10 mouse cellular contexts compared by ENCODE assay signal in genomic region chr5:135933222-135933899, GRCm38 (mm10). TPM values are rescaled to one million over a fixed set of nuclear protein-coding genes. Genes with fewer than 3 reads are reported as not detected.
DNase-seq lines count a peak whose midpoint lies in the region; ATAC-seq and TF ChIP-seq lines count a peak whose summit lies in the region.
"Had no signal": no experiment of that assay in that cellular context is flagged by ENCODE, and none has a peak within 500 bp of the region (broad histone marks: within the 10 kb centered on the region; RNA-seq: fewer than 3 reads in every experiment).

No protein-coding gene starts in this region.

- intact Hi-C loops in heart, postnatal 36 days (cut with DNase I) = no loop called here
- intact Hi-C loops in left cerebral cortex, postnatal 4 days (cut with DNase I) = no loop called here

- no peak for DNase-seq in heart, postnatal 36 days
- no peak for DNase-seq in liver, postnatal 0 days
- DNase-seq in frontal cortex, postnatal 25 days (ENCODE audit: low spot score in 2 of 2) = no peak
- DNase-seq in adrenal gland, postnatal 14 days = no peak
- no peak for DNase-seq in left cerebral cortex, postnatal 4 days

- H3K27ac ChIP-seq in heart, embryonic 11.5 days (ENCODE audit: low read depth, low read length) = peak overlapping the region; percentile 98
- no peak overlapping the region for H3K27ac ChIP-seq in ES-Bruce4 (ENCODE audit: insufficient read depth, low read length)
- H3K27ac ChIP-seq in forebrain, embryonic 16.5 days (ENCODE audit: low read length) = peak overlapping the region; percentile 98
- peak overlapping the region; percentile 98 for H3K27ac ChIP-seq in liver, postnatal 0 days (ENCODE audit: low read depth)

- 12% methylated on average over 12 of the region's 12 CpGs for WGBS in heart, embryonic 11.5 days (ENCODE audit: insufficient replicate concordance)
- WGBS in forebrain, embryonic 16.5 days = 4% methylated on average over 11 of the region's 12 CpGs
- WGBS in liver, postnatal 0 days (ENCODE audit: insufficient replicate concordance) = 8% methylated on average over 12 of the region's 12 CpGs

- H3K27me3 ChIP-seq in heart, embryonic 11.5 days (ENCODE audit: control insufficient read depth, insufficient read depth, low read length) = no peaks in the 10 kb centered on the region
- H3K27me3 ChIP-seq in ES-Bruce4 (ENCODE audit: control insufficient read depth, insufficient read depth, low read length, poor library complexity, severe bottlenecking) = no peaks in the 10 kb centered on the region
- H3K27me3 ChIP-seq in forebrain, embryonic 16.5 days (replicated peaks; ENCODE audit: control insufficient read depth, insufficient read depth, low read length) = no peaks in the 10 kb centered on the region
- no peaks in the 10 kb centered on the region for H3K27me3 ChIP-seq in liver, postnatal 0 days (ENCODE audit: insufficient read depth, low read length)
- H3K27me3 ChIP-seq: Patski had no signal

- TF ChIP-seq POLR2A in ES-Bruce4 (IDR thresholded peaks at IDR 0.05; ENCODE audit: insufficient read depth, low read length) = no peak

- H3K4me1 ChIP-seq in heart, embryonic 11.5 days (ENCODE audit: control insufficient read depth, insufficient read depth, low read length) = peaks cover 8% of the 10 kb centered on the region; the same call in 1 of the 2 replicates
- peaks cover 2% of the 10 kb centered on the region for H3K4me1 ChIP-seq in ES-Bruce4 (ENCODE audit: control insufficient read depth, insufficient read depth, low read length)
- peaks cover 39% of the 10 kb centered on the region for H3K4me1 ChIP-seq in forebrain, embryonic 16.5 days (replicated peaks; ENCODE audit: control insufficient read depth, insufficient read depth, low read length)
- H3K4me1 ChIP-seq in liver, postnatal 0 days (ENCODE audit: insufficient read depth) = peaks cover 15% of the 10 kb centered on the region

- peak overlapping the region; percentile 79 for H3K4me2 ChIP-seq in heart, embryonic 11.5 days
- peak overlapping the region; percentile 47 for H3K4me2 ChIP-seq in forebrain, embryonic 16.5 days (ENCODE audit: low read length)
- peak overlapping the region; percentile 76 for H3K4me2 ChIP-seq in liver, postnatal 0 days (ENCODE audit: low read depth, low read length)

- peak overlapping the region; percentile 97 for H3K9ac ChIP-seq in heart, embryonic 11.5 days (ENCODE audit: low read depth, low read length)
- H3K9ac ChIP-seq in ES-Bruce4 (ENCODE audit: low read depth, poor library complexity, severe bottlenecking) = peak overlapping the region; percentile 95
- H3K9ac ChIP-seq in forebrain, embryonic 16.5 days (replicated peaks; ENCODE audit: low read depth, low read length) = peak overlapping the region; percentile 93
- peak overlapping the region; percentile 84 for H3K9ac ChIP-seq in liver, postnatal 0 days (replicated peaks)

- TF ChIP-seq CTCF in ES-Bruce4 (IDR thresholded peaks at IDR 0.05; ENCODE audit: low read depth, low read length) = no peak
- TF ChIP-seq CTCF in liver, postnatal 0 days (IDR thresholded peaks at IDR 0.05; ENCODE audit: low read depth) = no peak

- H3K36me3 ChIP-seq in heart, embryonic 11.5 days (ENCODE audit: control insufficient read depth, insufficient read depth, low read length) = peaks cover 19% of the 10 kb centered on the region
- peaks cover 46% of the 10 kb centered on the region for H3K36me3 ChIP-seq in ES-Bruce4 (ENCODE audit: control insufficient read depth, insufficient read depth, low read length, poor library complexity, severe bottlenecking)
- H3K36me3 ChIP-seq in forebrain, embryonic 16.5 days (ENCODE audit: control insufficient read depth, insufficient read depth) = peaks cover 6% of the 10 kb centered on the region
- peaks cover 31% of the 10 kb centered on the region for H3K36me3 ChIP-seq in liver, postnatal 0 days (replicated peaks; ENCODE audit: insufficient read depth, low read length)

- peak overlapping the region; percentile 97 for H3K4me3 ChIP-seq in heart, embryonic 11.5 days (ENCODE audit: low read depth, low read length)
- H3K4me3 ChIP-seq in ES-Bruce4 (ENCODE audit: low read depth, low read length) = peak overlapping the region; percentile 99
- H3K4me3 ChIP-seq in forebrain, embryonic 16.5 days (replicated peaks; ENCODE audit: low read length) = peak overlapping the region; percentile 88
- peak overlapping the region; percentile 78 for H3K4me3 ChIP-seq in liver, postnatal 0 days (ENCODE audit: low read depth, low read length)

- no peak for TF ChIP-seq EP300 in ES-Bruce4 (IDR thresholded peaks at IDR 0.05; ENCODE audit: insufficient read depth, low read depth, low read length)
- TF ChIP-seq EP300 in liver, postnatal 0 days (IDR thresholded peaks at IDR 0.05; ENCODE audit: low read depth) = no peak

- no peak for ATAC-seq in heart, embryonic 11.5 days (replicated peaks; ENCODE audit: insufficient number of reproducible peaks, low FRiP score, low TSS enrichment)
- ATAC-seq in forebrain, embryonic 16.5 days = no peak
- no peak for ATAC-seq in liver, postnatal 0 days

- H3K9me3 ChIP-seq in heart, embryonic 11.5 days (replicated peaks; ENCODE audit: control insufficient read depth, low read length) = no peaks in the 10 kb centered on the region
- H3K9me3 ChIP-seq in ES-Bruce4 (replicated peaks; ENCODE audit: control insufficient read depth, insufficient read depth, low read length, poor library complexity, severe bottlenecking) = no peaks in the 10 kb centered on the region
- H3K9me3 ChIP-seq in forebrain, embryonic 16.5 days (ENCODE audit: control insufficient read depth, low read length) = no peaks in the 10 kb centered on the region
- no peaks in the 10 kb centered on the region for H3K9me3 ChIP-seq in liver, postnatal 0 days (ENCODE audit: low read length)

RNA-seq across cellular contexts. Expression of gene Ywhag, which starts 1.1 kb away (rescaled TPM):
- polyA plus RNA-seq in heart, embryonic 11.5 days (2014; fragmentation: Nextera tagmentation; extraction: Ambion mirVana) = 103 and 108 TPM in 2 replicates
- 100 to 1,000 TPM; 279 to 282 TPM for total RNA-seq in heart, postnatal 36 days (2021)
- 372 TPM in 2 replicates for polyA plus RNA-seq in ES-Bruce4 (2011; ENCODE audit: insufficient read depth, insufficient read length, low read depth, missing spikeins)
- 870 and 902 TPM in 2 replicates for polyA plus RNA-seq in forebrain, embryonic 16.5 days (2015; fragmentation: Nextera tagmentation; extraction: Ambion mirVana)
- polyA plus RNA-seq in liver, postnatal 0 days (2015; fragmentation: Nextera tagmentation; extraction: Ambion mirVana) = 56.7 and 66.8 TPM in 2 replicates
- total RNA-seq in adrenal gland, postnatal 14 days (2021) = 462 and 482 TPM in 2 replicates
- 1,000 to 10,000 TPM; 1,399 to 1,485 TPM for total RNA-seq in left cerebral cortex, postnatal 4 days (2021)

RNA-seq across cellular contexts. Expression of gene Ssc4d, which starts 41.0 kb away (rescaled TPM):
- 0.93 and 2.3 TPM in 2 replicates for polyA plus RNA-seq in heart, embryonic 11.5 days (2014; fragmentation: Nextera tagmentation; extraction: Ambion mirVana)
- under 1 TPM; 0.58 to 0.68 TPM for total RNA-seq in heart, postnatal 36 days (2021)
- 6.3 and 9.5 TPM in 2 replicates for polyA plus RNA-seq in ES-Bruce4 (2011; ENCODE audit: insufficient read depth, insufficient read length, low read depth, missing spikeins)
- polyA plus RNA-seq in forebrain, embryonic 16.5 days (2015; fragmentation: Nextera tagmentation; extraction: Ambion mirVana) = 0.71 and 1.0 TPM in 2 replicates
- polyA plus RNA-seq in liver, postnatal 0 days (2015; fragmentation: Nextera tagmentation; extraction: Ambion mirVana) = 1.7 and 1.9 TPM in 2 replicates
- 2.1 and 3.1 TPM in 2 replicates for total RNA-seq in adrenal gland, postnatal 14 days (2021)
- 1 to 10 TPM; 2.0 to 2.7 TPM for total RNA-seq in left cerebral cortex, postnatal 4 days (2021)

RNA-seq across cellular contexts. Expression of gene Hspb1, which starts 45.6 kb away (rescaled TPM):
- polyA plus RNA-seq in heart, embryonic 11.5 days (2014; fragmentation: Nextera tagmentation; extraction: Ambion mirVana) = 815 and 827 TPM in 2 replicates
- total RNA-seq in heart, postnatal 36 days (2021) = 100 to 1,000 TPM; 406 to 459 TPM
- polyA plus RNA-seq in ES-Bruce4 (2011; ENCODE audit: insufficient read depth, insufficient read length, low read depth, missing spikeins) = 426 and 500 TPM in 2 replicates
- polyA plus RNA-seq in forebrain, embryonic 16.5 days (2015; fragmentation: Nextera tagmentation; extraction: Ambion mirVana) = 7.3 and 9.6 TPM in 2 replicates
- polyA plus RNA-seq in liver, postnatal 0 days (2015; fragmentation: Nextera tagmentation; extraction: Ambion mirVana) = 4.5 and 9.1 TPM in 2 replicates
- total RNA-seq in adrenal gland, postnatal 14 days (2021) = 64.7 and 97.7 TPM in 2 replicates
- 1 to 10 TPM; 3.2 to 3.7 TPM for total RNA-seq in left cerebral cortex, postnatal 4 days (2021)

RNA-seq across cellular contexts. Expression of gene Zp3, which starts 46.5 kb away (rescaled TPM):
- 0.16 TPM in 1 of 2 replicates, not detected in the other for polyA plus RNA-seq in heart, embryonic 11.5 days (2014; fragmentation: Nextera tagmentation; extraction: Ambion mirVana)
- not detected for total RNA-seq in heart, postnatal 36 days (2021)
- polyA plus RNA-seq in ES-Bruce4 (2011; ENCODE audit: insufficient read depth, insufficient read length, low read depth, missing spikeins) = 2.0 and 2.4 TPM in 2 replicates
- polyA plus RNA-seq in forebrain, embryonic 16.5 days (2015; fragmentation: Nextera tagmentation; extraction: Ambion mirVana) = 0.19 TPM in 1 of 2 replicates, not detected in the other
- polyA plus RNA-seq in liver, postnatal 0 days (2015; fragmentation: Nextera tagmentation; extraction: Ambion mirVana) = not detected in 2 replicates
- total RNA-seq in adrenal gland, postnatal 14 days (2021) = not detected in 2 replicates
- total RNA-seq in left cerebral cortex, postnatal 4 days (2021) = not detected
- total RNA-seq: layer of hippocampus, postnatal 25 days had no signal

Comparison
In these comparisons a context has a peak if more than half of its experiments do, and no peak if none do; other contexts are left out.
1. RNA of gene Hspb1, which starts 45.6 kb away (polyA plus RNA-seq): 815 to 827 TPM in heart, embryonic 11.5 days and 426 to 500 TPM in ES-Bruce4; 7.3 to 9.6 TPM in forebrain, embryonic 16.5 days and 4.5 to 9.1 TPM in liver, postnatal 0 days; every median in the first group is over 10 times any median in the second.
2. Peak in every context shown above with its lines, with median percentiles within 50 percentile points of each other: H3K4me2 ChIP-seq, H3K4me3 ChIP-seq and H3K9ac ChIP-seq.